8 mouse cellular contexts compared by ENCODE assay signal in genomic region chr1:133363276-133364021, GRCm38 (mm10). TPM values are rescaled to one million over a fixed set of nuclear protein-coding genes. Genes with fewer than 3 reads are reported as not detected.
DNase-seq lines count a peak whose midpoint lies in the region; ATAC-seq lines count a peak whose summit lies in the region.

TSS of gene Etnk2 (plus strand) at chr1:133363572.

- no peaks in the 10 kb centered on the region for H3K9me3 ChIP-seq in hindbrain, embryonic 16.5 days (ENCODE audit: control insufficient read depth, low read length)

- ATAC-seq in hindbrain, embryonic 16.5 days, result peak; percentile 87
- 0 out of 2 replicates have a peak, but pooled peaks have one; percentile 19 for ATAC-seq in megakaryocyte, adult 5-6 weeks (ENCODE audit: poor library complexity, severe bottlenecking)

- H3K9ac ChIP-seq in hindbrain, embryonic 16.5 days (ENCODE audit: low read depth, low read length), result peak within 1 kb of the TSS; percentile 82

- H3K36me3 ChIP-seq in hindbrain, embryonic 16.5 days (ENCODE audit: control insufficient read depth, insufficient read depth, low read length), result no peaks in the 10 kb centered on the region

- H3K4me1 ChIP-seq in hindbrain, embryonic 16.5 days (ENCODE audit: control insufficient read depth, insufficient read depth, low read depth, low read length), result peaks cover 13% of the 10 kb centered on the region

- H3K4me3 ChIP-seq in hindbrain, embryonic 16.5 days (ENCODE audit: low read length), result peak within 1 kb of the TSS; percentile 74

- H3K4me2 ChIP-seq in hindbrain, embryonic 16.5 days (ENCODE audit: low read length), result peak within 1 kb of the TSS; percentile 93

- peak within 1 kb of the TSS; percentile 67 for H3K27ac ChIP-seq in hindbrain, embryonic 16.5 days (ENCODE audit: low read depth, low read length)

- peak; percentile 97 for DNase-seq in R1 (ENCODE audit: low read depth, low spot score)
- DNase-seq in cerebellum, postnatal 25 days, result peak; percentile 66 to 77
- DNase-seq in gastrocnemius, adult 18-20 months (ENCODE audit: low spot score), result peak; percentile 62
- peak; percentile 60 to 73 for DNase-seq in left cerebral cortex, adult 8-10 months (ENCODE audit: low spot score in 2 of 2)
- DNase-seq in right cerebral cortex, postnatal 14 days, result peak; percentile 69
- peak; percentile 90 for DNase-seq in yolk sac, embryonic 10.5 days (ENCODE audit: low spot score)

- under 1% methylated on average over 50 of the region's 52 CpGs for WGBS in hindbrain, embryonic 16.5 days

- H3K27me3 ChIP-seq in hindbrain, embryonic 16.5 days (replicated peaks; ENCODE audit: control insufficient read depth, insufficient read depth, low read length), result no peaks in the 10 kb centered on the region

RNA-seq across cellular contexts. Expression of gene Etnk2, which starts in this region (rescaled TPM):
- total RNA-seq in gastrocnemius, adult 18-20 months (2021), result under 1 TPM; 0.17 to 0.34 TPM
- polyA plus RNA-seq in hindbrain, embryonic 16.5 days (2015; fragmentation: Nextera tagmentation; extraction: Ambion mirVana), result 25.7 and 29.5 TPM in 2 replicates
- 1 to 10 TPM; 7.1 to 9.9 (median 7.9) TPM for total RNA-seq in left cerebral cortex, adult 8-10 months (2022)
- total RNA-seq in megakaryocyte, adult 5-6 weeks (2015), result not detected in 2 replicates
- total RNA-seq in megakaryocyte, adult 5-6 weeks (2017), result not detected in 2 replicates

Comparison
In these comparisons a context has a peak if more than half of its experiments do, and no peak if none do; other contexts are left out.
1. Peak in every context shown above with its lines: DNase-seq, ATAC-seq, H3K4me3 ChIP-seq and H3K27ac ChIP-seq.
2. RNA of gene Etnk2 (total RNA-seq): 7.1 to 9.9 TPM in left cerebral cortex, adult 8-10 months; 0.17 to 0.34 TPM in gastrocnemius, adult 18-20 months and not detected in megakaryocyte, adult 5-6 weeks; every median in the first group is over 4 times any median in the second.
3. Peak in DNase-seq in gastrocnemius, adult 18-20 months; RNA of the gene not detected or under 1 TPM.
4. Peak in ATAC-seq in megakaryocyte, adult 5-6 weeks; RNA of the gene not detected or under 1 TPM.